Mouse (Mus musculus) midbrain, embryonic 14.5 days (tissue): ENCODE results near the gene Dennd1c. TPM values are rescaled to one million over a fixed set of nuclear protein-coding genes. Genes with fewer than 3 reads are reported as not detected.

Experiments used
- ATAC-seq: fragments of 200-750 bp; cut with Nextera tagmentation; 2 replicates; pipeline ENCODE4 v1.8.0; 2017; ENCODE audit warnings: moderate number of reproducible peaks, moderate library complexity; ENCODE audit not compliant: low FRiP score, low TSS enrichment
- DNase-seq: peaks from one replicate; pipeline ENCODE4 v3.0.0-alpha.2; 2015
- H3K27ac ChIP-seq: fragments of 300-500 bp; sonication (generic); replicated peaks from 2 replicates; pipeline ENCODE4 v1.5.1; 2014; ENCODE audit warnings: mild to moderate bottlenecking, low read depth, low read length, moderate library complexity
- H3K27me3 ChIP-seq: fragments of 300-500 bp; sonication (generic); 2 replicates; pipeline ENCODE4 v1.6.1; 2014; ENCODE audit warnings: low read length, control low read depth, mixed read lengths; ENCODE audit not compliant: control insufficient read depth, insufficient read depth
- H3K36me3 ChIP-seq: fragments of 300-500 bp; sonication (generic); 2 replicates; pipeline ENCODE4 v1.6.1; 2014; ENCODE audit warnings: low read length, control low read depth; ENCODE audit not compliant: control insufficient read depth, insufficient read depth
- H3K4me1 ChIP-seq: fragments of 300-500 bp; sonication (generic); 2 replicates; pipeline ENCODE4 v1.6.1; 2014; ENCODE audit warnings: mild to moderate bottlenecking, antibody characterized with exemption, low read length, control low read depth; ENCODE audit not compliant: control insufficient read depth, insufficient read depth
- H3K4me2 ChIP-seq: fragments of 300-500 bp; sonication (generic); 2 replicates; pipeline ENCODE4 v1.6.1; 2014; ENCODE audit warnings: mild to moderate bottlenecking, low read length, moderate library complexity
- H3K4me3 ChIP-seq: fragments of 300-500 bp; sonication (generic); replicated peaks from 2 replicates; pipeline ENCODE4 v1.5.1; 2014; ENCODE audit warnings: low read depth, low read length
- H3K9ac ChIP-seq: fragments of 300-500 bp; sonication (generic); replicated peaks from 2 replicates; pipeline ENCODE4 v1.6.1; 2014; ENCODE audit warnings: mild to moderate bottlenecking, low read length, moderate library complexity
- H3K9me3 ChIP-seq: fragments of 300-500 bp; sonication (generic); 2 replicates; pipeline ENCODE4 v1.6.1; 2016; ENCODE audit warnings: low read length, control low read depth, mixed read lengths; ENCODE audit not compliant: control insufficient read depth
- WGBS: fragments of 180-500 bp; shearing (Covaris S2); extraction: QIAGEN DNeasy Blood & Tissue Kit; methylation state at CpG from one replicate; pipeline ENCODE4 v1.1.7; 2014; 5-methylcytosine and 5-hydroxymethylcytosine counted together
- polyA plus RNA-seq: library from polyadenylated mRNA; unstranded; fragments of >200 nt; fragmentation: Nextera tagmentation; extraction: Ambion mirVana; gene quantifications from 2 replicates; pipeline ENCODE4 v1.2.1, GENCODE M21; 2014

Dennd1c gene
- polyA plus RNA-seq, 1 experiment from 2014 or later = 3.4 TPM

GRCm38 (mm10) chr17:57081234-57081842 is 3.0 kb upstream of the Dennd1c start:
- H3K9ac ChIP-seq = no peak overlapping the region
- H3K27me3 ChIP-seq = no peaks in the 10 kb centered on the region
- H3K27ac ChIP-seq = no peak overlapping the region
- H3K36me3 ChIP-seq = peaks cover 49% of the 10 kb centered on the region
- no peaks in the 10 kb centered on the region for H3K9me3 ChIP-seq
- no peak overlapping the region for H3K4me3 ChIP-seq
- H3K4me2 ChIP-seq = no peak overlapping the region
- ATAC-seq (no peak), DNase-seq (no peak)
- WGBS = 94% methylated on average over 31 of the region's 31 CpGs
- peaks cover 17% of the 10 kb centered on the region for H3K4me1 ChIP-seq

- Histone ChIP-seq H3K27me3 (no peaks in the 10 kb centered on the region), H3K36me3 (peaks cover 46% of the 10 kb centered on the region), H3K4me3 (no peak overlapping the region), H3K4me2 (no peak overlapping the region), H3K4me1 (peaks cover 11% of the 10 kb centered on the region; the same call in 1 of the 2 replicates), H3K27ac (no peak overlapping the region), H3K9ac (no peak overlapping the region), H3K9me3 (no peaks in the 10 kb centered on the region)
- DNase-seq (no peak), ATAC-seq (no peak)
- WGBS = 81% methylated on average over 3 of the region's 3 CpGs
Observed at GRCm38 (mm10) chr17:57079919-57080318, 1.6 kb upstream of the Dennd1c start.

GRCm38 (mm10) chr17:57076916-57077315 is 1.4 kb downstream of the Dennd1c start:
- no peak for ATAC-seq
- no peak overlapping the region for H3K4me3 ChIP-seq
- no peak overlapping the region for H3K9ac ChIP-seq
- H3K4me1 ChIP-seq = no peaks in the 10 kb centered on the region
- no peak overlapping the region for H3K4me2 ChIP-seq
- WGBS = 70% methylated on average over 3 of the region's 3 CpGs
- H3K36me3 ChIP-seq = peaks cover 22% of the 10 kb centered on the region
- no peak for DNase-seq
- H3K9me3 ChIP-seq = no peaks in the 10 kb centered on the region
- no peaks in the 10 kb centered on the region for H3K27me3 ChIP-seq
- H3K27ac ChIP-seq = no peak overlapping the region

- Histone ChIP-seq H3K4me1 (no peaks in the 10 kb centered on the region), H3K4me2 (peak overlapping the region; percentile 11), H3K36me3 (no peaks in the 10 kb centered on the region), H3K27ac (no peak overlapping the region), H3K4me3 (no peak overlapping the region), H3K9me3 (no peaks in the 10 kb centered on the region), H3K9ac (no peak overlapping the region), H3K27me3 (no peaks in the 10 kb centered on the region)
- peak; percentile 74 for DNase-seq
- 3% methylated on average over 11 of the region's 11 CpGs for WGBS
- ATAC-seq = peak; percentile 44; the same call in 1 of the 2 replicates
Observed at GRCm38 (mm10) chr17:57070699-57071098, 7.6 kb downstream of the Dennd1c start.

GRCm38 (mm10) chr17:57070272-57070671 is 8.0 kb downstream of the Dennd1c start:
- ATAC-seq (no peak), DNase-seq (no peak)
- Histone ChIP-seq H3K27ac (no peak overlapping the region), H3K4me3 (0 out of 2 replicates have a peak overlapping the region, but pooled peaks have one; percentile 3), H3K27me3 (no peaks in the 10 kb centered on the region), H3K36me3 (no peaks in the 10 kb centered on the region), H3K9ac (no peak overlapping the region), H3K9me3 (no peaks in the 10 kb centered on the region), H3K4me1 (no peaks in the 10 kb centered on the region), H3K4me2 (peak overlapping the region; percentile 11)
- 14% methylated on average over 9 of the region's 9 CpGs for WGBS

- H3K9me3 ChIP-seq = no peaks in the 10 kb centered on the region
- 0 out of 2 replicates have a peak, but pooled peaks cover 4% of the 10 kb centered on the region for H3K4me1 ChIP-seq
- no peak overlapping the region for H3K4me2 ChIP-seq
- H3K4me3 ChIP-seq = no peak overlapping the region
- peaks cover 17% of the 10 kb centered on the region for H3K27me3 ChIP-seq
- H3K36me3 ChIP-seq = no peaks in the 10 kb centered on the region
- H3K9ac ChIP-seq = no peak overlapping the region
- 57% methylated on average over 5 of the region's 5 CpGs for WGBS
- DNase-seq (no peak), ATAC-seq (no peak)
- no peak overlapping the region for H3K27ac ChIP-seq
Observed at GRCm38 (mm10) chr17:57066908-57067307, 11.4 kb downstream of the Dennd1c start.

GRCm38 (mm10) chr17:57063031-57063430 is 15.3 kb downstream of the Dennd1c start:
- ATAC-seq (no peak), DNase-seq (no peak)
- Histone ChIP-seq H3K27me3 (peaks cover 27% of the 10 kb centered on the region), H3K4me2 (no peak overlapping the region), H3K27ac (no peak overlapping the region), H3K9ac (no peak overlapping the region), H3K9me3 (no peaks in the 10 kb centered on the region), H3K36me3 (no peaks in the 10 kb centered on the region), H3K4me3 (no peak overlapping the region), H3K4me1 (peaks cover 10% of the 10 kb centered on the region)
- WGBS = 10% methylated on average over 8 of the region's 8 CpGs

- Histone ChIP-seq H3K36me3 (no peaks in the 10 kb centered on the region), H3K4me1 (peaks cover 10% of the 10 kb centered on the region), H3K27me3 (peaks cover 27% of the 10 kb centered on the region), H3K9me3 (no peaks in the 10 kb centered on the region), H3K9ac (no peak overlapping the region), H3K4me2 (peak overlapping the region; percentile 48), H3K27ac (no peak overlapping the region), H3K4me3 (0 out of 2 replicates have a peak overlapping the region, but pooled peaks have one; percentile 30)
- DNase-seq (no peak), ATAC-seq (no peak)
- WGBS = under 1% methylated on average over 22 of the region's 22 CpGs
Observed at GRCm38 (mm10) chr17:57062548-57062947, 15.8 kb downstream of the Dennd1c start.

GRCm38 (mm10) chr17:57062011-57062521 is 16.2 kb downstream of the Dennd1c start:
- H3K36me3 ChIP-seq = no peaks in the 10 kb centered on the region
- DNase-seq (no peak), ATAC-seq (no peak)
- WGBS = 2% methylated on average over 39 of the region's 39 CpGs
- H3K27ac ChIP-seq = no peak overlapping the region
- H3K4me2 ChIP-seq = peak overlapping the region; percentile 48
- peaks cover 10% of the 10 kb centered on the region for H3K4me1 ChIP-seq
- H3K27me3 ChIP-seq = peaks cover 27% of the 10 kb centered on the region
- H3K4me3 ChIP-seq = peak overlapping the region; percentile 30
- no peak overlapping the region for H3K9ac ChIP-seq
- H3K9me3 ChIP-seq = no peaks in the 10 kb centered on the region
